Mouse (Mus musculus) midbrain, embryonic 15.5 days (tissue): ENCODE measurements around the gene Olfr1408. TPM values are rescaled to one million over a fixed set of nuclear protein-coding genes. Genes with fewer than 3 reads are reported as not detected.

Experiments used
- ATAC-seq: fragments of 200-750 bp; cut with Nextera tagmentation; replicated peaks from 2 replicates; pipeline ENCODE4 v1.8.0; 2017; ENCODE audit warnings: moderate TSS enrichment
- H3K27ac ChIP-seq: fragments of 300-500 bp; sonication (generic); 2 replicates; pipeline ENCODE4 v1.5.1; 2015; ENCODE audit warnings: mild to moderate bottlenecking, inconsistent platforms
- H3K27me3 ChIP-seq: fragments of 300-500 bp; sonication (generic); replicated peaks from 2 replicates; pipeline ENCODE4 v1.6.1; 2015; ENCODE audit warnings: inconsistent platforms
- H3K36me3 ChIP-seq: fragments of 300-500 bp; sonication (generic); replicated peaks from 2 replicates; pipeline ENCODE4 v1.6.1; 2015; ENCODE audit warnings: inconsistent platforms
- H3K4me1 ChIP-seq: fragments of 300-500 bp; sonication (generic); 2 replicates; pipeline ENCODE4 v1.6.1; 2015; ENCODE audit warnings: inconsistent platforms
- H3K4me2 ChIP-seq: fragments of 300-500 bp; sonication (generic); 2 replicates; pipeline ENCODE4 v1.6.1; 2015; ENCODE audit warnings: inconsistent platforms, mild to moderate bottlenecking, moderate library complexity
- H3K4me3 ChIP-seq: fragments of 300-500 bp; sonication (generic); 2 replicates; pipeline ENCODE4 v1.5.1; 2015; ENCODE audit warnings: mild to moderate bottlenecking, inconsistent platforms
- H3K9ac ChIP-seq: fragments of 300-500 bp; sonication (generic); 2 replicates; pipeline ENCODE4 v1.6.1; 2015; ENCODE audit warnings: mild to moderate bottlenecking, inconsistent platforms
- H3K9me3 ChIP-seq: fragments of 300-500 bp; sonication (generic); 2 replicates; pipeline ENCODE4 v1.6.1; 2016; ENCODE audit warnings: inconsistent platforms
- WGBS: fragments of 180-500 bp; shearing (Covaris S2); methylation state at CpG from one replicate; pipeline ENCODE4 v1.1.7; 2015; ENCODE audit warnings: mixed read lengths; 5-methylcytosine and 5-hydroxymethylcytosine counted together
- polyA plus RNA-seq: library from polyadenylated mRNA; unstranded; fragments of >200 nt; fragmentation: Nextera tagmentation; extraction: Ambion mirVana; gene quantifications from 2 replicates; pipeline ENCODE4 v1.2.1, GENCODE M21; 2015

Olfr1408 gene
- polyA plus RNA-seq, result not detected in 2 replicates

DNA sequence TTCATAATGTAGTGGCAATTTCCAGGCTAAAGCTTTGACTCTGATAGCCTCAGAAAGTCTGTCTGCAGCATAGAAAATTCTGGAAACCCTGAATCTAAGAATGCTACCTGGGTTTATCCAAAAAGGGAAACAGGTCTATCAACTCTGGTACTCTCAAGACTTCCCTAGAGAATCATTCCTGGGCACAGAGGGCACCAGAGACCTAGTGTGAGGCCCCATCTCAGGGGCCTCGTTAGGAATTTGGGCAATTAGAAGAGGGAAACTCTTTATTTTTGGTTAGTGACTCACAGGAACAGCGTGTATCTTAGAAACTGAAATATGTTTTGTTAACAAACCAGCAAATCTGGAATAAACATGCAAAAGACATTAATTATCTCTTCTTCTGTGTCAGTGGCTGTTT is at the start of gene Olfr1408:
TSS of gene Olfr1408 (minus strand) at position 101 of the 400 bp plus-strand sequence.
- no peaks in the 10 kb centered on the region for H3K27me3 ChIP-seq
- no peaks in the 10 kb centered on the region for H3K4me1 ChIP-seq
- 91% methylated on average over 2 of the region's 2 CpGs for WGBS
- no peaks in the 10 kb centered on the region for H3K36me3 ChIP-seq
- H3K9me3 ChIP-seq, result no peaks in the 10 kb centered on the region
- no peak within 1 kb of the TSS for H3K4me3 ChIP-seq
- H3K4me2 ChIP-seq, result no peak within 1 kb of the TSS
- no peak within 1 kb of the TSS for H3K27ac ChIP-seq
- ATAC-seq, result no peak
- no peak within 1 kb of the TSS for H3K9ac ChIP-seq

DNA sequence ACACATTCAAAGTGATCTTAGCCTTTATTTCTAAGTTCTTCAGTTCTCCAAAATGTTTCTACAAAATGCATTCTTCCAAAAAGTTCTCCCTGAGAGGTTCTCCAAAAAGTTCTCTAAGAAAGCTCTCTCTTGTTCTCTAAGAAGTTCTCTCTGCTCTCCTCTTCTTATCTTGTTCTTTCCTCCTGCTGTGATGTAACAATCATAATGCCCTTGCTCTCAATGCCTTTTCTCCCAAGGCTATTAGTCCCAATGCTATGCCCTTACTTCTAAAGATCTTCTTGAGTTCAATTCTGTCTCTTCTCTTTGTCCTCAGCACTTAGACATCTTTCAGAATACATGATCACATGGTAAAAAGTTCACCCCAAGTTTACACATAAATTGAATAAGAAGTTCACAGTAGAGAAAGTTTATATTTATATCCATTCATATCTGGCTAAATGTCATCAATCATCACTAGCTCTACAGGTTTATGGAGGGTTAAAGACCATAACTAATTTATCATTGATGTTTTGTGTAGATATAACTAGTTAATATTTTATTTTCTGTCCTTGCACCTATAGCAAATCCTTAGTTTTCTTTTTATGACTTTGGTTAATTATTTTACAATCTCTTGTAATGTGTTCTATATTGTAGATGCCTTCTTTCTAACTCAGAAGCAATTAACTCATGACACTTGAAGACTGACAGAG is 37.1 kb upstream of the Olfr1408 start:
- no peak for ATAC-seq
- H3K27me3 ChIP-seq, result no peaks in the 10 kb centered on the region

More for the DNA sequence above, 37.1 kb upstream of the Olfr1408 start:
- Histone ChIP-seq H3K9me3 (no peaks in the 10 kb centered on the region), H3K36me3 (no peaks in the 10 kb centered on the region), H3K4me2 (no peak overlapping the region), H3K27ac (no peak overlapping the region), H3K9ac (no peak overlapping the region), H3K4me3 (no peak overlapping the region), H3K4me1 (no peaks in the 10 kb centered on the region)

Other genes with a start within 250 kb of the Olfr1408 start
- gene Apcs, start 242.3 kb downstream of the Olfr1408 start, polyA plus RNA-seq, result not detected in 2 replicates
- gene Olfr16, start 187.0 kb downstream of the Olfr1408 start, polyA plus RNA-seq, result not detected in 2 replicates
- not detected in 2 replicates for gene Olfr1406, start 53.3 kb upstream of the Olfr1408 start, polyA plus RNA-seq
- not detected in 2 replicates for gene Olfr218, start 60.4 kb upstream of the Olfr1408 start, polyA plus RNA-seq
- not detected in 2 replicates for gene Olfr1404, start 75.0 kb upstream of the Olfr1408 start, polyA plus RNA-seq
- not detected in 2 replicates for gene Fcer1a, start 89.8 kb upstream of the Olfr1408 start, polyA plus RNA-seq
- gene Olfr418, start 128.6 kb upstream of the Olfr1408 start, polyA plus RNA-seq, result not detected in 2 replicates
- not detected in 2 replicates for gene Mptx2, start 140.4 kb upstream of the Olfr1408 start, polyA plus RNA-seq
- gene Ackr1, start 196.4 kb upstream of the Olfr1408 start, polyA plus RNA-seq, result 20.2 and 22.4 TPM in 2 replicates
- gene Aim2, start 213.5 kb upstream of the Olfr1408 start, polyA plus RNA-seq, result 1.5 TPM in 2 replicates
- gene Cadm3, start 230.3 kb upstream of the Olfr1408 start, polyA plus RNA-seq, result 76.6 and 83.1 TPM in 2 replicates